Mouse (Mus musculus) adrenal gland, postnatal 36 days (tissue): ENCODE measurements around the gene Celsr1. TPM values are rescaled to one million over a fixed set of nuclear protein-coding genes. Genes with fewer than 3 reads are reported as not detected.

Experiments
- DNase-seq, 2 experiments: peaks; one replicate each; pipeline ENCODE4 v3.0.0; 2021; ENCODE audit warnings: mixed read lengths in 1 of 2
- total RNA-seq, 2 experiments: library from RNA; stranded (reverse); gene quantifications; 2 replicates each; pipeline ENCODE4 v1.2.3; 2021

Celsr1 gene
- total RNA-seq, 2 experiments from 2014 or later, result 5.1 to 6.3 TPM

DNA sequence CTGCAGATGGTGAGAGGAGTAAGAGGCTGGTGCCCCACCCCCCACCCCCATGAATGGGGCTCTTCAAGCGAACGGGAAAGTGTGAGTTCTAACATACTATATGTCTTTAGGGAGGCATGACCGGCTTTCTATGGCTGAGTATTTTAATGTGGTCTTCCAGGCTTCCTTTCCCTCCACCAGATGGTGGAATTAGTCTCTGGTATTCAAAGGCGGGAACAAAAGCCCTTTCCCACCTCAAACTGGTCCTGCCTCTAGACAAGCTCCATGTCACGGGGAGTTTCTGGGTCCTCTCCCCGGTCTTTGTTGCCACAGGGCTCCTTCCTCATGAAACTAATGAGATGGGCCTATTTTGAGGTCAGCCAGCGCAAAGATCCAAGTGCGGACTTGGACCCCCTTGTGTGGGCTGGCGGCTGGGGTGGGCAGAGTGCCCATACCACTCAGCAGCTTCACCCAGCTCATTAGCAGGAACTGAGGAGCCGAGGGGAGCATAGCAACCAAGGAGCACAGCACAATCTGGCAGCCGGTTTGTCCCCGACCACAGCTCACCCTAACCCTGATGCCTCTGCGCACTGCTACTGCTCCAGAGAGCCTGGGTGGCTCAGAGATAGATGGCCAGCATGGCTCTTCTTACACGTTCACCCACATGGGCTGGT lies 39.5 kb downstream of the Celsr1 start:
- DNase-seq, result no peak

DNA sequence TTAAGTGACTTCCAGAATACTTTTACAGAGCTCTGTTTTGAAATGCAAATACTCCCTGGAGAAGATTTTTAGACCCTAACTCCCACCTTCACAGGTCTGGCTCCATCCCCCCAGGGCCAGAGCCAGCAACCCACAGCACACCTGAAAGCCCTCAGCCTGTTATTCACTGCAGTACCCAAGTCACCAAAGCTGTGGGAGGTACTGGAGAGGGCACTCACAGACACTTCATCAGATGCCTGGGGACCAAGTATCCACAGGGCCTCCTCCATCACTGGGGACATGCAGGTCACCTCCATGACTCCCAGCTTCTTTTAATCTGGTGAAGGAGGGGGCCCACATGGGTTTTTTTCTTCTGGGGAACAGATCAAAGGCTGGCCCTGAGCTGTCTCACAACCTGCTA lies 40.2 kb downstream of the Celsr1 start:
- DNase-seq, result no peak

DNA sequence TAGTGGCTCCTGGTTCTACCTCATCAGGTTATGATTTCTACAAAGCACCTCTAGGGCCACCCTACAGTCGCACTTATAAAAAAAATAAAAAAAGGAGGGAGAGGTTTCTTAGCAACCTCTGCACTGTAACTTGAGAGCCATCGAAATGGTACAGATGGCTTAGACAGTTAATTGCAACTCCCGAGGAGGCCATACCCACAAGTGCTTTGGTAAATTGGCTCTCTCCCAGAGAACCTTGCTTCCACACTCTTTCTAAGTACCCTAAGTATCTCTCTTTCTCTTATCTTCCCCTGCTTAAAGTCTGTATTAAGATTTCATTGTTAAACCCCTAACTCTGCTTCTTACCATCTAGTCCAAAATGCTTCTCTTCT lies 41.5 kb downstream of the Celsr1 start:
- no peak for DNase-seq

DNA sequence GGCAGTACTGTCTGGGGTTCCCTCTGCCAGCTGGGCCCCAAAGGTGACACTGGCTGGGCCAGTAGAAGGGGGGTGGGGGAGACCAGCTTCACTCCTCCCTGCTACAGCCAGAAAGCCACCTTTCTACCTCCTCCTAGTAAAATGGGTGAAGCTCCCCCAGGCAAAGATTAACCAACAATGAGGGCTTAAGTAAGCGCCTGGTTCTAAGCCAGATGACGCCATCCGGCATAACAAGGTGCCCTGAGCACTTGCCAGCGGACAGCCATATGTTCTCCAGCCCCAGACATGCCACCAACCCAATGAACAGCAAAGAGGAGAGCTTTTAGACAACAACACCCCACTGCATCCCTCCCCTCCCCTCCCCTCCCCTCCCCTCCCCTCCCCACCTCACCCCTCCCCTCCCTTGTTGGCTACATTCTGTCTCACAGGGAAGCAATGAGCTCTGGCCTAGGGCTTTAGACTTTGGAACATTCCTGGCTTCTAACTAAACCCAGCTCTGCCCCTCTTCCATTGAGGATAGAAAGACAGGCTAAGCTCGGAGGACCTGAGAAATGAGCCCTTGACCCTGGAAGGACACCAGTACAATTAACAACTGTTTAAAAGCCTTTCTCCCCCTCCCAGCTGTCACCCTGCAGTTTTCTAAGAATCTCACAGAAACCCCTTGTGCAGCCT lies 42.0 kb downstream of the Celsr1 start:
- DNase-seq, result no peak

DNA sequence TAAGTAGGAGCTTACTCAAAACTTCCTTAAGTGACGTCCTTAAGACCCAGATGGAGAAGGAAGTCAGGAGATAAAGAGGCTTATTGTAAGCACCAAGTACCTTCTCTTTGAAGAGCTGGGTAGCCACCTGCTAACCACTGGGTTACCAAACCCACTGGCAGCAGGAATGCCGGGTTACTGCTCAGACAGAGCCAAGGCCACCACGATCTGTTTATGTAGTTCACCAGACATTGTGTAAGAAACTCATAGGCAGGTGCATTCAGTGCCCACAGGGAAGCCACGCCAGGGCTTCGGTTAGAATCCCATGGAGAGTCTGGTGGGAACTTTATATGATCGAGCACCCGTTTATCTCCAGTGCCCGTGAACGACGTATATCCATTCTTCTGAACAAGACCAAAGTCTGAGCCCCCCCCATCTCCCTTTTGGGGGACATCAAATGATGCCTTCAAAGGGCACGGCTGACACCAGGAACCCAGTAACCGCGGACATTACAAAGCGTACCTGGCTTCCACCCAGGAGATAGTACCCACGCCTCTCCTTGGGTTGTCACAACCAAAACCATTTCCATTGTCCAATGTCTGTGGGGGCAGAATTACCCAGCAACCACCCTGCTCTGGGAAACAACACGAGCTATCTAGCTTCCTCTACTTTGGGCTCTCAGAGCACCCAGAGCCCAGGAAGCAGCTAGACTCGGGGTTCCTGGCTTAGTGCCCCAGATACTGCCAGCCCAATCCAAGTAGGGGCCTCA lies 42.7 kb downstream of the Celsr1 start:
- no peak for DNase-seq

DNA sequence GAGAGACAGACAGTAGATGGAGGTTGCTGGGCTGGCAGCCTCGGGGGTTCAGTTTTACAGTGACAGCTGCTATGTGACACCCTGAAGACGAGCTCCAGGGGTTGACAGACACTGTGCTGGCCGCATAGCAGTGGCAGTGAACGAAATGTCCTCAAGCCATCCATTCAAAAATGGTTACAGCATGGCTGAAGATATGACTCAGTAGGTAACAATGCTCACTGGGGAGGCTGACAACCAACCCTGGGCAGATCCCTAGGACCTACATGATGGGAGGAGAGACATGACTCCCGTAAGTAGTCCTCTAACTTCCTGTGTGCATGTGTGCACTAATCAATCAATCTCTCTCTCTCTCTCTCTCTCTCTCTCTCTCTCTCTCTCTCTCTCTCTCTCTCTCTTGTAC lies 45.7 kb downstream of the Celsr1 start:
- DNase-seq, result no peak

DNA sequence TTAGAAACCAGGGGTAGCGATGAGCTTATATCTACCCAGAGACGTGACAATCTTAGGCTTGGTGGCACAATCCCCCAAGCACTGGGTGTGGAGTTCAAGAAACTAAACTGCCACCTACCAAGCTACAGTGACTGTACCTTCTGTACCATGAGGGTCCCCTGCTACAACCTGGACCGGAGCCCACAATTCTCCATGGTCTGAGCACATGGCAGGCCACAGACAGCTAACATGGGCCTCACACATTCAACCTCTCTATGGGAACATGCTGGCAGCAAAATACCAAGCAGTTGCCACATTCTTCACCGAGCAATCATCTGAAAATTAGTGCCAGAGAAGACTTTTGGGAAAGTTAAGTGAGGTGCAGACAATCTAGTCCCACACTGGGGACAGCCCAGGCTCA lies 47.4 kb downstream of the Celsr1 start:
- no peak for DNase-seq

DNA sequence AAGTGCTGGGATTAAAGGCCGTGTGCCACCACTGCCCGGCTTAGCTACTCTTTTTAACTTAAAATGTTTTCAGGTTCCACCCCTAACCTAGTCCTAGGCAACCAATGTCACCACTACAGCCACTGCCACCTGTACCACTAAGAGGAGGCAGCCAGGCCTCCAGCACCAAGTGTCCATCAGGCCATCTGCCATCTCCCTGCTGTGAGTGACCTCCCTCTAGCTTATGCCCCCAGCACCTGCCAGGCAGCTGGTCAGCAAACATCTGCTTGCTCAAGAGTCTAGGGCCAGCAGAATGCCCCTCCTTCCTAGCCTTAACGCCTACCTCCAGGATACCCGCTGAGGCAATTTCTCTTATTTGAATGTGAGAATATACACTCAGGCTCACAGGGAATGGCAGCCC lies 48.0 kb downstream of the Celsr1 start:
- DNase-seq, result no peak

DNA sequence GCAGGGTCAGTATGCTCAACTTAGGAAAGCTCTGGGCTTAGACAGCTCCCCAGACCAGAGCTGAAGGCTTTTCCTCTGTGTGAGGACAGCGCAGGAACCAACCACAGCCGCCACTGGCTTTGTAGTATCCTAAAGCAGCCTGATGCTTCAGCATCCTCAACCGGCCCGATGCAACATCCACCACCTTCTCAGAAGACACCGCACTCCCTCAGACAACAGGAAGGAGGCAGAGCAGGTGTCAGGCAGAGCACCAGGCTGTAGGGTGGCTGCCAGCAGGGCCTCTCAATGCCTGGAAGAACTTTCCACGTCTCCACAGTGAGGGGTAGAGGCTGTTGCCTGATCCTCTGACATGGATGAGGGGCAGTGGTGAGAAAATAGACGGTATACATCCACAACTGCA lies 50.4 kb downstream of the Celsr1 start:
- DNase-seq, result no peak

DNA sequence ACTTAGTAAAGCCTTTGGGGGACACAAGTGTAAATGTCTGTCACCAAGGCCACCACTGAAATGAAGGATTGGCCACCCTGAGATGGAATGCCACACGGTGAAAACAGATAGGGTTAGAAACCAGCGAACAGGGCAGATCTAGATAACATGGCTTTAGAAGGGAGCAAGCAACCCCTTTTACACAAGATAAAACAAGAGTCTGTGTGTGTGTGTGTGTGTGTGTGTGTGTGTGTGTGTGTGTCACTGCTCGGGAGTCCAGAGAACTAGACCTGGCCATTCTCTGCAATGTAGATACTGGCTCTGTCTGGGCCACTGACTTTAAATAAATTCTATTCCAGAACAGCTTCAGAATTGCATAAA lies 51.2 kb downstream of the Celsr1 start:
- no peak for DNase-seq

DNA sequence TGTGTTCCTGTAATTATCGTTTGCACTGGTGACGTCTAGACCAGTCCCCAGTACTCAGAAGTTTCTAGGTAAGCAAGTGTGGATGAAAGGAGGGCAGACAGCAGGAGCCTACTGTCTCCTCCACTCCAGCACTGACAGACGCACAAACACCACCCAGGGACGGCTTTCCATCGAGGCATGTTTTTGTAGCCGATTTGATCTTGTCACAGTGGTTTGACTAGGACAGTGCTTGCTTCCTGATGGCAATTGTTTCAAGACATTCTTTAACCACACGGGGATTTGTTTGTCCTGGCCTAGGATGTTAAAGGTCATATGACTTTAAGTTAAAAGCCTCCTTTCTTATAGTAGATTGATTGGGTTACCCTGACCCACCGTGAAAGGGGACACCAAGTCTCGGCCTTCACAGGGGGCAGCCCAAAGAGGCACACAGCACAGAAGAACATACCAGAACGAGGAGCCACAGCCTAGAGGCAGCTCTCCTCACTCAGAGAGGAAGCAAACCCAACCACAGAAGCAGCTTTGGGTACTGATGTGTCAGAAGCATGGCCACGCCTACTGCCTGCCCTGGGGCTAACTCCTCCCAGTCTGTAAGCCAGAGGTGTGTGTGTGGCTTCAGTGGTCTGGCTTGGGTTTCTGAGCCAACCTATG lies 51.7 kb downstream of the Celsr1 start:
- peak in 1 of 2 experiments; percentile 25 for DNase-seq

DNA sequence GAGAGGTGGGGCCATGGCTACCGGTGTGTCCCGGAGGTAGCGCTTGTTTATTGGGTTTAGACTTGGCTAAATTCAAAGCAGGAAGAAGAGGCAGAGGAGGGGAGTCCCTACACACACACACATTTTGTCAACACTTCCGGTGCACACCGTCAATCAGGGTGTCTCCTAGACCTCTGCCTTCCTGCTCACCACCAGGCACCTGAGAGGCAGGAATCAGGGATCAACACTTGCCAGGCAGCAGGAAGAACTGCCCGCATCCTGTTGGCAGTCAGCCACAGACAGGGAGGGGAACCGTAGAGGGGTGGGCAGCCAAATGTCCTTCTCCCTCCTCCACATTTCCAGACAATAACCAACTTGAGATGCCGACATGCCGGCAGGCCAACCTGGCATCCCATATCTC lies 56.5 kb downstream of the Celsr1 start:
- peak; percentile 49 to 50 for DNase-seq

DNA sequence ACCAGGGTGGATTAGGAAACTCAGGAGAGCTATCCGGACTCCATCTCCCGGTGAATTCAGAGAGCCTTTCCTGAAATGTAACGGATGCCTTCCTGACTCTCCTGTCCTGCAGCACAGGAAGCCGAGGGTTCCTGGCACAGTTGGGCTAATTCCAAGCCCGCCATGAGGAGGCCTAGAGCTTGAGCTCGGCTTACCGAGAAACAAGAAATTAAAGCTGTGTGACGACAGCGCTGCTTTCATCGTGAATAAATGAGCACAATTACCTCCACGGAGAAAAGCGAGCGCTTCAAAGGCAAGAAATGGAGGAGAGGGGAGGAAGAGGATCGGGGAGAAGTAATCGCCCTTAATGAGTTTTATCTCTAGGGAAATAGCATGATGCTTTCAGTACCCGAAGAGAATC lies 57.8 kb downstream of the Celsr1 start:
- DNase-seq, result peak; percentile 26 to 28

DNA sequence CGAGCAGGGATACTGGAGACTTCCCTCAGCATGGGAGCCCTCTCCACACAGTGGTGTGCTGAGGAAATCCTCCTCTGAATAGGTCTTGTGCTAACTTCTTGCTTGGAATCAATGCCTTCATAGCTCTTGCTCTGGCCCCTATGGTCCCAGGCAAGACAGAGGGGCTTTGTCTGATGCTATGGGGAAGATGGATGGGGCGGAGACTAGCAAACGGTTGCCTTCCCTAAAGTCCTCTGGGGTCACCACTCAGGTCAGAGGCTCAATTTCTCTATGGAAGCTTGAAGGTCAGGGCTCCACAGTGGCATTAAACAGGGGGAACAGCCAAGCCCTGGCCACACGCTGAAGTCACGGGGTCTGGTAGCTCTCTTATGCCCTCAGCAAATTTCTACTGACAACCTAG lies 62.0 kb downstream of the Celsr1 start:
- no peak for DNase-seq

DNA sequence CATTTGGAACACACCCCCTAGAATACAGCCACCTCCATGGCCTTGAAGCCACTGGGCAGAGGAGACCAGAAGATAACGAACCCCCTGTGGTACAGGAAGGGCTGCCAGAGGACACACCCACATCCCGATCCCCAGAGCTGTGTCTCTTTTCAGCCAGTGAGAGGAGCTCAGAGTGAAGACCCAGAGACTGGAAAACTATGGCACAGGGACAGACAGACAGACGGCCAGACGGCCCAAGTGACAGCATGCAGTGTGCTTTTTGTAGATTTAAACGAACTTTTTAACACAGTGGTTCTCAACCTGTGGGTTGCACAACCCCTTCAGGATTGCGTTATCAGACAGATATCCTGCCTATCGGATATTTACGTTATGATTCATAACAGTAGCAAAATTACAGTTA lies 63.1 kb downstream of the Celsr1 start:
- DNase-seq, result peak; percentile 7 to 11

DNA sequence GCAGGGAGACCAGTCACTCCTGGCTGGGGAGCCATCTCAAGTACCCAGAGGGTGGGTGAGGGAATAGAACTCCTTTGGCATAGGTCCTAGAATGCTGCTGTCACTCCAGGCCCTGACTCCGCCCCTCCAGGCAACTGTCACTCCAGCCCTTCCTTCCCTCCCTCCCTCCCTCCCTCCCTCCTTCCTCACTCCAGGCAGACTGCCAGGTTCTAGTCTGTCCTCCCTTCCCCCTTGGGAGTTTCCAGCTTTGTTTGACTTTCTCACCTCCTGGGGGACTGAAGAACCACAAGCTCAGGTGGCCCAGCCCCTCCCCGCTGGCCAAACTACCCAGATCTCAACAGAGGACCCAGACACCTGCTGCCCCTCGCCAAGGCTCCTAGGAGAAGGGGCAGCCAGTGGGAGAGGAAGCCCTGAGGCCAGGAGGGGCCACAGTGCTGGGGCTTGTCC lies 63.8 kb downstream of the Celsr1 start:
- DNase-seq, result peak; percentile 46 to 80

DNA sequence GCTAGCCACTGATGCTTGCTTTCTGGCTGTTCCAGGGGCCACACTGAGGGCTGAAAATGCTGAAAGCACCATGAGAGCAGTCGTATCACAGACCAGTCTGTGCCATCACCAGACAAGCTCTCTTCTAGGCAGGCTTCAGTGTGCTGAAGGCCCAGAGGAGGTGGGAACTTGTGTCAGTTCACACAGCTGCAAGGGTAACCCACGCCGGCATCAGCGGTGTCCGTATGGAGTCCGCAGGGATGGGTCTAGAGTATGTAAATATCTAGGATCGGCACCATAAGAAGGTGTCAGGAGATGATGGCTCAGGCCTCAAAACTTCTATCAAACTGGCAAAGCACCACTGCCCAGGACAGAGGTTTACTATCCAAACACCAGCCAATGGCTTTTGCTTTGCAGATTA lies 64.3 kb downstream of the Celsr1 start:
- no peak for DNase-seq

DNA sequence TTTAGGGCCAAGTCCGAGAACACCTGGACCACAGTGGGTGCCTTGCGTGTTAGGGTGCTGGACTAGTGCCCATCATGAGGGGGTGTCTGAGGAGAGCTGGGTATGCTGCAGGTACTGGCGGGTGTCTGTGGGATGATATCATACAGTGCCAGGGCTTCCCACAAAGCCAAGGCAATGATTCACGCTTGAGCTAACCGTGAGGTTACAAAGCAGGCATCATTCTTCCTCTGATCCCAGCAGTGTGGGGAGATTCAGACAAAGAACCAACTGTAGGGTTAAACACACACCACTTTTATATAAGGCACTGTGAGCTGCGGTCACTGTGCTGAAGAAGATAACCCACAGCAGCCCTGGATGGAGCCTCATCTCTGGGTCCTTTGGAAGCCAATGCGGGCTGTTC lies 67.5 kb downstream of the Celsr1 start:
- no peak for DNase-seq

DNA sequence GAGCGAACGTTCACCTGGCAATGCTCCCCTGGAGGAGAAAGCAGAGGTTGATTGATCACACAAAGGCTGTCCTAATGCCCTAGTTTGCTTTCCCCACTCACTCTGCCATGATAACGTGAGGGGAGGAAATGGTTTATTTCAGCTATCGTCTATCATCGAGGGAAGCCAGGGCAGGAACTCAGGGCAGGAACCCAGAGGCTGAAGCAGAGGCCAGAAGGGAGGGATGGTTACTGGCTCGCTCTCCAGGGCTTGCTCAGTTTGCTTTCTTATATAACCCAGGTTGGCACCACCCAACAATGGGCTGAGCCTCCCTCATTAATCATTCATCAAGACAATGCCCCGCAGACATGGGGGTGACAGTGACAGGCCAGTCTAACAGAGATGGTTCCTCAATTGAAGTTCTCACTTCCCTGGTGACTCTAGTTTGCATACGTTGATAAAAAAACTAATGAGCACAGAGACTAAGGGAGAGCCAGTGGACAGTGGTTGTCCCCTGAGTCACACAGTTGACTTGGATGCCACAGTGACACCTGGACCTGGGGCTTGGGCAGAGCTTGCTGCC lies 70.2 kb downstream of the Celsr1 start:
- DNase-seq, result no peak

DNA sequence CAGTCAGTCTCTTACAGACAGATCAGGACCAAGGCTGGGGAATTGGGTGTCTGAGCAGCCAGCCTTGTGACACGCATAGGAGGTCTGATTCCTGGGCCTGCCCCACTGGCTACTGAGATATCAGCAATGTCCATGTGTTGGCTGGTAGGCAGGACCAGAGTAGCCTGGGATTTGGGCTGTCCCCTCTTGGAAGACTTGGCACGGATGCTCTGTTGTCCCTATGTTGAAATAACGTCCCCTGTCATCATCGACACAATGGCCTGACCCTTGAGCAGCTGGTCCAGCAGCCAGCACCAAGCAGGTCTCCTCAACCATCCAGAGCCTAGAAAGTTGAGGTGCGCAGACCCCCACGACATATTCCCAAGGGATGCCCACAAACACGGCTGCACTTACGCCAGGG lies 70.9 kb downstream of the Celsr1 start:
- no peak for DNase-seq

DNA sequence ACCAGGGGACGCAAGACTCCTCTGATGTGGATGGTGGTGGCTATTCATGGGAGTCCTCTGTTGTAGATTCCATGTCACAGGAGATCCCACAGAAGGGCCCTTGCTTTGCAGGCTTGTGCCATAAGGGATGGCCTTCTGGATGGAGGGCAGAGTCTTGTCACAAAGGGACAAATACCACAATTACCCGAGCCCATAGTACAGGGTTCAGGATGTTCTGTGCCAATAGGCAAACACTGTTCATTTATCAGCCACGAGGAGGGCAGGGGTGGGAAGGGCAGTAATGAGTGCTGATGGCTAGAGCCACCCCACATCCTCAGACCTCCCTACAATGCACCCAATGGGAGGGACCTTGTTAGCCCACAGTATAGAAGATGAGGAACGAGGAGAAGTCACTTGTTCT lies 71.9 kb downstream of the Celsr1 start:
- no peak for DNase-seq

DNA sequence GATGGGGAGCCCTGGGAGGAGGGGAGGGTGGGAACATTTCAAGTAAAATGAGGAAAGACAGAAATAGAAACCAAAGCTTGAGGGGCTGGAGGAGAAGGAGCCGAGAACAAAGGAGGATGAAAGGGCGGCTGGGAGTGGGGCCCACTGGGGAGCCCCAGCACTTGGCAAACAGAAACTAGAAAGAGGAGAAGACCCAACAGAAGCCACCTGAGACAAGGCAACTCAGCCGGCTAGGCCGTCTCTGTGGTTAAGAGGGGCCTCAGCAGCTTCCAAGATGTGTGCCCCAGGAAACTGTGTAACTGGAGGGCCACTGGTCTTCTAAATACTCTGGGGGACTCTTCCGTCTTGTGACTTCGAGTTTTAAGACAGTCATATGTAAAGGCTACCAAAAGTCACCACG lies 72.4 kb downstream of the Celsr1 start:
- no peak for DNase-seq

DNA sequence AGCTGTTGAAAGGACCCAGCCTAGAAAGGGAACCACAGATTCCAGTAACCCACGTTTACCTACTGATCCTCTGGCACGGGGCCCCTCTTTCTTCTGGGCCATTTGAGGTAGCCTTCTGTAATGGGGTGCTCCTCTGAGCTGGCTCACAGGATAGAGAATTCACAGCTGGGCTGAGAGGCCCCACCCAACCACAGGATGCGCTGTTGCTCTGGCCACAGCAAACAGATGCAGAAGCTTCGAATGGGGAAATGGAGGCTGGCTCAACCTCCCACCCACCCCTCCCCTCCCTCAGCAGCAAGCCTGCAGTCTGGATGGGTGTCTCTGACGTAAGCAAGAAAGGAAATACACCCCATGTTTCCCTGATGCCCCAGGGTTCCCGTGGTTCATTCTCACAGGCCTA lies 77.4 kb downstream of the Celsr1 start:
- DNase-seq, result no peak
